Mouse (Mus musculus): ENCODE measurements around the gene Vmn1r233.

Gene Vmn1r233

GRCm38 (mm10) chr17:20996364-20996763, at the start of gene Vmn1r233:
Gene Vmn1r233, minus strand, starts transcription at chr17:20996464.
- no peak for DNase-seq (ENCODE audit: low read depth)

GRCm38 (mm10) chr17:21018410-21019080, 22.3 kb upstream of the Vmn1r233 start:
- no peak for DNase-seq (ENCODE audit: low read depth)

- no peak for DNase-seq (ENCODE audit: low read depth)
Observed at GRCm38 (mm10) chr17:21009726-21010125, 13.5 kb upstream of the Vmn1r233 start.

GRCm38 (mm10) chr17:21008382-21009331, 12.4 kb upstream of the Vmn1r233 start, which contains the start of gene Zfp160:
Gene Zfp160, plus strand, starts transcription at chr17:21008903.
- peak; percentile 94 for DNase-seq (ENCODE audit: low read depth)

GRCm38 (mm10) chr17:20993716-20994115, 2.5 kb downstream of the Vmn1r233 start:
- no peak for DNase-seq (ENCODE audit: low read depth)

GRCm38 (mm10) chr17:20966681-20967080, 29.6 kb downstream of the Vmn1r233 start:
- no peak for DNase-seq (ENCODE audit: low read depth)

GRCm38 (mm10) chr17:20965421-20965820, 30.8 kb downstream of the Vmn1r233 start:
- DNase-seq (ENCODE audit: low read depth): no peak

GRCm38 (mm10) chr17:20960386-20960785, 35.9 kb downstream of the Vmn1r233 start:
- DNase-seq (ENCODE audit: low read depth): no peak

GRCm38 (mm10) chr17:20946636-20947035, 49.6 kb downstream of the Vmn1r233 start:
- DNase-seq (ENCODE audit: low read depth): peak; percentile 37

- no peak for DNase-seq (ENCODE audit: low read depth)
Observed at GRCm38 (mm10) chr17:20946026-20946565, 50.2 kb downstream of the Vmn1r233 start.

GRCm38 (mm10) chr17:20944985-20945891, 51.0 kb downstream of the Vmn1r233 start, which contains the start of gene Ppp2r1a:
Gene Ppp2r1a, plus strand, starts transcription at chr17:20945311.
- peak; percentile 100 for DNase-seq (ENCODE audit: low read depth)

GRCm38 (mm10) chr17:20944226-20944625, 52.0 kb downstream of the Vmn1r233 start:
- DNase-seq (ENCODE audit: low read depth): peak; percentile 70

Measured in induced T-regulatory cell, adult 2 months (primary cell).